Mouse (Mus musculus) hindbrain, embryonic 11.5 days (tissue): ENCODE measurements around the gene Dst. TPM values are rescaled to one million over a fixed set of nuclear protein-coding genes. Genes with fewer than 3 reads are reported as not detected.

Experiments
- ATAC-seq: fragments of 200-750 bp; cut with Nextera tagmentation; 2 replicates; pipeline ENCODE4 v1.8.0; 2017; ENCODE audit warnings: mild to moderate bottlenecking, moderate TSS enrichment, moderate library complexity; ENCODE audit not compliant: low FRiP score
- DNase-seq: peaks from one replicate; pipeline ENCODE4 v3.0.0-alpha.2; 2015; ENCODE audit warnings: low spot score
- H3K27ac ChIP-seq: fragments of 300-500 bp; sonication (generic); 2 replicates; pipeline ENCODE4 v1.5.1; 2014; ENCODE audit warnings: mild to moderate bottlenecking, low read depth, low read length
- H3K27me3 ChIP-seq: fragments of 300-500 bp; sonication (generic); 2 replicates; pipeline ENCODE4 v1.6.1; 2014; ENCODE audit warnings: mild to moderate bottlenecking, low read length, moderate library complexity, mixed read lengths; ENCODE audit not compliant: control insufficient read depth, insufficient read depth
- H3K36me3 ChIP-seq: fragments of 300-500 bp; sonication (generic); 2 replicates; pipeline ENCODE4 v1.6.1; 2014; ENCODE audit warnings: mild to moderate bottlenecking, low read length, moderate library complexity, mixed read lengths; ENCODE audit not compliant: control insufficient read depth, insufficient read depth
- H3K4me1 ChIP-seq: fragments of 300-500 bp; sonication (generic); replicated peaks from 2 replicates; pipeline ENCODE4 v1.6.1; 2014; ENCODE audit warnings: low read length, mixed read lengths; ENCODE audit not compliant: control insufficient read depth, insufficient read depth
- H3K4me2 ChIP-seq: fragments of 300-500 bp; sonication (generic); replicated peaks from 2 replicates; pipeline ENCODE4 v1.6.1; 2014; ENCODE audit warnings: mild to moderate bottlenecking, low read depth, low read length
- H3K4me3 ChIP-seq: fragments of 300-500 bp; sonication (generic); 2 replicates; pipeline ENCODE4 v1.5.1; 2014; ENCODE audit warnings: low read depth, low read length
- H3K9ac ChIP-seq: fragments of 300-500 bp; sonication (generic); 2 replicates; pipeline ENCODE4 v1.6.1; 2014; ENCODE audit warnings: low read depth, low read length
- H3K9me3 ChIP-seq: fragments of 300-500 bp; sonication (generic); 2 replicates; pipeline ENCODE4 v1.6.1; 2016; ENCODE audit warnings: low read length; ENCODE audit not compliant: control insufficient read depth
- WGBS: fragments of 180-500 bp; shearing (Covaris S2); extraction: QIAGEN DNeasy Blood & Tissue Kit; methylation state at CpG from one replicate; pipeline ENCODE4 v1.1.7; 2014; 5-methylcytosine and 5-hydroxymethylcytosine counted together
- polyA plus RNA-seq: library from polyadenylated mRNA; unstranded; fragments of >200 nt; fragmentation: Nextera tagmentation; extraction: Ambion mirVana; gene quantifications from 2 replicates; pipeline ENCODE4 v1.2.1, GENCODE M21; 2014

The Dst gene
- polyA plus RNA-seq, 1 experiment from 2014 or later: 60.0 TPM

- Histone ChIP-seq H3K4me2 (no peak overlapping the region), H3K4me1 (no peaks in the 10 kb centered on the region), H3K36me3 (no peaks in the 10 kb centered on the region), H3K9ac (no peak overlapping the region), H3K9me3 (no peaks in the 10 kb centered on the region), H3K4me3 (no peak overlapping the region), H3K27ac (no peak overlapping the region), H3K27me3 (no peaks in the 10 kb centered on the region)
- no peak for ATAC-seq
- WGBS: 79% methylated on average over 6 of the region's 6 CpGs
- no peak for DNase-seq
These were observed 420.6 kb downstream of the Dst start for GRCm38 (mm10) chr1:34328606-34329005.

- no peak overlapping the region for H3K9ac ChIP-seq
- no peak overlapping the region for H3K4me3 ChIP-seq
- no peaks in the 10 kb centered on the region for H3K36me3 ChIP-seq
- no peak overlapping the region for H3K4me2 ChIP-seq
- DNase-seq: no peak
- H3K9me3 ChIP-seq: no peaks in the 10 kb centered on the region
- H3K27me3 ChIP-seq: no peaks in the 10 kb centered on the region
- no peaks in the 10 kb centered on the region for H3K4me1 ChIP-seq
- ATAC-seq: no peak
- H3K27ac ChIP-seq: no peak overlapping the region
- 88% methylated on average over 3 of the region's 3 CpGs for WGBS
These were observed 423.7 kb downstream of the Dst start for GRCm38 (mm10) chr1:34331767-34332166.

Other genes with a start within 250 kb of the Dst start
- gene Prim2, start 238.4 kb upstream of the Dst start, polyA plus RNA-seq: 44.1 and 48.5 TPM in 2 replicates
- gene Rab23, start 188.3 kb upstream of the Dst start, polyA plus RNA-seq: 23.2 and 25.2 TPM in 2 replicates
- 27.0 and 28.4 TPM in 2 replicates for gene Bag2, start 150.4 kb upstream of the Dst start, polyA plus RNA-seq
- gene Zfp451, start 93.6 kb upstream of the Dst start, polyA plus RNA-seq: 46.3 and 49.5 TPM in 2 replicates
- 2.3 and 3.8 TPM in 2 replicates for gene Bend6, start 409 bp upstream of the Dst start, polyA plus RNA-seq